Mouse (Mus musculus) hindbrain, embryonic 10.5 days (tissue): ENCODE measurements around the gene Cnst. TPM values are rescaled to one million over a fixed set of nuclear protein-coding genes. Genes with fewer than 3 reads are reported as not detected.
"Not testable (repeated sequence)": the region's sequence is repeated elsewhere in the genome, so short reads cannot be mapped to it uniquely, and the experiment has no call there.

Experiments
- DNase-seq: peaks from one replicate; pipeline ENCODE4 v3.0.0-alpha.2; 2017; ENCODE audit warnings: low spot score
- H3K27ac ChIP-seq: fragments of 300-500 bp; sonication (generic); 2 replicates; pipeline ENCODE4 v1.5.1; 2016; ENCODE audit warnings: mild to moderate bottlenecking, moderate library complexity
- H3K27me3 ChIP-seq: fragments of 300-500 bp; sonication (generic); 2 replicates; pipeline ENCODE4 v1.6.1; 2016; ENCODE audit warnings: mild to moderate bottlenecking; ENCODE audit not compliant: poor library complexity, insufficient read depth, severe bottlenecking
- H3K36me3 ChIP-seq: fragments of 300-500 bp; sonication (generic); 2 replicates; pipeline ENCODE4 v1.6.1; 2016; ENCODE audit warnings: mild to moderate bottlenecking, moderate library complexity
- H3K4me1 ChIP-seq: fragments of 300-500 bp; sonication (generic); replicated peaks from 2 replicates; pipeline ENCODE4 v1.6.1; 2016; ENCODE audit warnings: mild to moderate bottlenecking
- H3K4me3 ChIP-seq: fragments of 300-500 bp; sonication (generic); 2 replicates; pipeline ENCODE4 v1.5.1; 2016; ENCODE audit warnings: mild to moderate bottlenecking, moderate library complexity
- H3K9me3 ChIP-seq: fragments of 300-500 bp; sonication (generic); 2 replicates; pipeline ENCODE4 v1.6.1; 2016; ENCODE audit warnings: mild to moderate bottlenecking, moderate library complexity
- WGBS: fragments of 180-500 bp; shearing (Covaris S2); methylation state at CpG from one replicate; pipeline ENCODE4 v1.1.7; 2016; 5-methylcytosine and 5-hydroxymethylcytosine counted together
- polyA plus RNA-seq: library from polyadenylated mRNA; unstranded; fragments of >200 nt; fragmentation: Nextera tagmentation; extraction: Ambion mirVana; gene quantifications from 2 replicates; pipeline ENCODE4 v1.2.1, GENCODE M21; 2016

Cnst gene
- polyA plus RNA-seq: 21.4 and 21.6 TPM in 2 replicates

GRCm38 (mm10) chr1:179545768-179546550 lies at the start of gene Cnst, which contains the start of gene Tfb2m:
Gene Cnst, plus strand, starts transcription at chr1:179546370.
Gene Tfb2m, minus strand, starts transcription at chr1:179546267.
- Histone ChIP-seq H3K4me3 (peak within 1 kb of the TSS; percentile 85), H3K27ac (peak within 1 kb of the TSS; percentile 94), H3K4me1 (peaks cover 31% of the 10 kb centered on the region)
- WGBS: under 1% methylated on average over 69 of the region's 69 CpGs
- H3K27me3 ChIP-seq, H3K9me3 ChIP-seq, H3K36me3 ChIP-seq: not testable (repeated sequence)
- DNase-seq: peak; percentile 99

DNA sequence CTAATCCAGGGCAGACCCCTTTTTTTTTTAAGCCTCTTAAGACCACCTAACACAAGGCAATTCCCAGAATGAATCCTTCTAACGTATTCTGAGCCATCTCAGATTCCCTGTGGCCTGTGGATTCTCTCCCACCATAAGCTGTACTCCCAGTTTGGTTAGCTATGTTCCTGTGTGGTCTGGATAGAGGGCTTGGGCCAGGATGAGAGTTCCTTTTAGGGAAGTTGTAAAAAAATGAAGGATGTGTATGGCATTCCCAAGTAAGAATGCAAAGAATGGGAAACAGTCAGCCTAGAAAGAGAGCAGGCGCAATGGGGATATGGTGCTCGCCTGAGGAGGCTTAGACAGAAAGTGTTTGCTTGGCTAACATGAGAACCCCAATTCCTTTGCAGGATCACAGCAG lies 46.9 kb upstream of the Cnst start:
- no peak for DNase-seq
- no peak overlapping the region for H3K27ac ChIP-seq
- H3K27me3 ChIP-seq: no peaks in the 10 kb centered on the region
- no peak overlapping the region for H3K4me3 ChIP-seq
- WGBS: 87% methylated on average over 3 of the region's 3 CpGs
- no peaks in the 10 kb centered on the region for H3K9me3 ChIP-seq
- no peaks in the 10 kb centered on the region for H3K4me1 ChIP-seq
- no peaks in the 10 kb centered on the region for H3K36me3 ChIP-seq

DNA sequence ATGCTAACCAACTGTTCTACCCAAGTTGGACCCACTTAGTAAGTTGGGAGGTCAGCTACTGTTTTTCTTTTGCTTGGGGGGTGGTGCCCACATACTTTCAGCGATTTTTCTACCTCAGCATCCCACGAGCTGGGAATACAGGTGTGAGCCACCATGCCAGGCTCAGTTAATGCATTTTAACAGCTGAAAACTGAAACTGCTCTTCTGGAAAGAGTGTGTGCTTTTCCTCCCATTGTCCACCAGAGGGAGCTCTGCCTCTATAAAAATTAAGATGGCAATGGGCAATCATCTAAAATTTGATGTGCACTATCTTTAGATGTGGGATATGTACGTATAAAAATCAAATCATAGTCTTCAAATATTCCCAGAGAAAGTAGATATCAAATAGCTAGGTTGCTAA lies 43.6 kb upstream of the Cnst start:
- H3K27me3 ChIP-seq: no peaks in the 10 kb centered on the region
- DNase-seq: no peak
- no peak overlapping the region for H3K27ac ChIP-seq
- no peak overlapping the region for H3K4me3 ChIP-seq
- H3K9me3 ChIP-seq: no peaks in the 10 kb centered on the region
- H3K4me1 ChIP-seq: no peaks in the 10 kb centered on the region
- whole genome bisulfite sequencing: 26% methylated on average over 3 of the region's 3 CpGs
- H3K36me3 ChIP-seq: no peaks in the 10 kb centered on the region

DNA sequence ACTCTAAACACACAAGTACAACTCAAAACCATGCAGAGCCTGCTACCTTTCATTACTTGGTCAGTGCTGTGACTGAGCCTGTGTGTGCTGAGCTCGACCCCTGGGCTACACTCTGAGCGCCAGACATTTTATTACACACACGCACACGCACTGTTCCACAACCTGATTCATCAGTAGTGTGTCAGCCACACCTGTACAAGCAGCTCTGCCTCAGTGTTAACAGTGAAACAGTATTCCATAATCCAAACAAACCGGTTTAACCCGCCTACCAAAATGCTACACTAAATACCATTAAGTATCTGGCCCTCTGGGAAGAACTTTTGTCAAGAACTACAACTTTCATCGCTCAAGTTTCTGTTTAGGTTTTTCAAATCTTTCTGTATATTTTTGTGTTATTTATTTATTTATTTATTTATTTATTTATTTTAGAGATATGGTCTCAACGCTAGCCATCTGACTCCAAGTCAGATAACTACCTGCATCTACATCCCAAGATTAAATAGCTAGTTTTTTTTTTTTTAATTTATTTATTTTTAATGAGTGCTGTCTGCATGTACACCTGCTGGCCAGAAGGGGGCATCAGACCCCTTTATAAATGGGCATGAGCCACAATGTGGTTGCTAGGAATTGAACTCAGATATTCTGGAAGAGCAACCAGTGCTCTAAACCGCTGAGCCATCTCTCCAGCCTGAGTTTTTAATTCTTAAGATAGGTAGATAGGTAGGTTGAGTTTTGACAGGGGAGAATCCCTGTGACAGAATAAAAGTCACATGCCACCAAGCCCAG lies 39.4 kb upstream of the Cnst start:
- no peaks in the 10 kb centered on the region for H3K36me3 ChIP-seq
- no peak overlapping the region for H3K27ac ChIP-seq
- DNase-seq: no peak
- H3K4me3 ChIP-seq: no peak overlapping the region
- H3K9me3 ChIP-seq: no peaks in the 10 kb centered on the region
- whole genome bisulfite sequencing: 69% methylated on average over 9 of the region's 9 CpGs
- H3K27me3 ChIP-seq: no peaks in the 10 kb centered on the region
- H3K4me1 ChIP-seq: no peaks in the 10 kb centered on the region

DNA sequence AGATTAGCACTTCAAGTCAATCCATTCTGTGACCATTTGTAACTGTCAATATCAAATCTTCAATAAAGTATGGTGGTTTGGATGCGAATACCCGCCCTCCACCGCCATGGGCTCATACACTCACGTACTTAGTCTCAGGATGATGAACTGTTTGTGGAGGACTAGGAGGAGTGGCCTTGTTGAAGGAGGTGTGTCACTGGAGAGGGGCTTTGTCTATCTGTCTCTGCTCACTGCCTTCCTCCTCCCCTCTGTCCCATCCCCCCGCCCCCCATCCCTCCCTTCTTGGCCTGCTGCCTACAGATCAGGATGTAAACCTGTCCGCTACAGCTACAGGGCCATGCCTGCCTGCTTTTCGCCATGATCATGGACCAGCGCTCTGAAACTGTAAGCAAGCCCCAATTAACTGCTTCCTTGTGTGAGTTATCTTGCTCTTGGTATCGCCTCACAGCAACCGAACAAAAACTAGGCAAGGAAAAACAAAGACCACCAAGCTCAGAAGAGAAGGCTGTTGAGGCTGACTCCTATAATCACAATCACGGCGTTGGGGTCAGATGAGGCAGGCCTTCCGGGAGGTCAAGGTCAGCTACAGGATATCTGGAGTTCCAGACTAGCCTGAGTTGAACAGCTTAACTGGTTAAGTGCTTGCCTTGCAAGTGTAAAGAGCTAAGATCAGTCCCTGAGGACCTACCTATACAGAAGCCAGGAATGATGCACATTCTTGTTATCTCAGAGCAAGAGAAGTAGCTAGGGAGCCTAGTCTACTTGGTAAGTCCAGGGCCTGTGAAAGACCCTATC lies 35.4 kb upstream of the Cnst start:
- Histone ChIP-seq H3K9me3 (no peaks in the 10 kb centered on the region), H3K36me3 (no peaks in the 10 kb centered on the region), H3K27me3 (no peaks in the 10 kb centered on the region), H3K4me3 (no peak overlapping the region), H3K4me1 (0 out of 2 replicates have a peak, but pooled peaks cover 4% of the 10 kb centered on the region), H3K27ac (no peak overlapping the region)
- DNase-seq: no peak
- WGBS: 84% methylated on average over 13 of the region's 13 CpGs

- Histone ChIP-seq H3K4me3 (no peak overlapping the region), H3K27ac (no peak overlapping the region), H3K4me1 (peaks cover 11% of the 10 kb centered on the region), H3K27me3 (no peaks in the 10 kb centered on the region), H3K36me3 (no peaks in the 10 kb centered on the region), H3K9me3 (no peaks in the 10 kb centered on the region)
- WGBS: 86% methylated on average over 7 of the region's 7 CpGs
- no peak for DNase-seq
Observed at GRCm38 (mm10) chr1:179511895-179512294, 34.3 kb upstream of the Cnst start.

DNA sequence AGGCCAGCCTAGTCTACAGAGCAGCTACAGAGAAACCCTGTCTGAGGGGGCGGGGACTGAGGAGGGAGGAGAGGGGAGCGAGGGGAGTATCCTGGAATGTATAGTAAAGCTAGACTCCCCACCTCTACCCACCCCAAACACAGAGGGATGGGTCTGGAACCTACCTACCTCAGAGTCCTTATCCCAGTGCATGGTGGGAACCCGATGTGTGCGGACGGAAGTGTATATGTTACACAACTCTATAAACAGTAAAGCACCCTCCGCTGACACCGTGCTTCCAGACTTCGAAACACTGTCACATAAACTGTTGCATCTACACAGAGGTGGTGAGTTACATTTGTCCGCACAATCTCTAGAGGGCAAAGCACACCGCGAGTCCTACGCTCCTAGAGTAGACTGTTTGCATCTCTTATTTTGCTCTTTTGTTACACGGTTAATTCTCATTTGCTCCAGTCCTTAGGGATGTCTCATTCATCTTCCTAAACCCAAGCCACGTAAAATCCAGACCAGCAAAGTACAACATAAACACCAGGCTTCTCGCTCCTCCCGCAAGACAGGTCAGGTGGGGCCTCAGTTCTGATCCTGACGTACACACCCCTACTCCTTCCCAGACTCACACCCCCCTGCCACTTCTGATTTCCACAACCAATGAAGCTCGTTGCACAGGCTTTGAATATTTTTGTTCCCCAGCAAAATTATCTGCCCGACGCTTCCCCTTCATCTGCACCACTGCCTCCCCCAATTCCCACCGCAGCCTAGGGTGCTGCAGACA lies 29.0 kb upstream of the Cnst start:
- Histone ChIP-seq H3K4me1 (peaks cover 18% of the 10 kb centered on the region), H3K27me3 (no peaks in the 10 kb centered on the region), H3K4me3 (peak overlapping the region; percentile 86), H3K36me3 (no peaks in the 10 kb centered on the region), H3K9me3 (no peaks in the 10 kb centered on the region), H3K27ac (peak overlapping the region; percentile 83)
- DNase-seq: peak; percentile 21
- under 1% methylated on average over 21 of the region's 21 CpGs for WGBS

DNA sequence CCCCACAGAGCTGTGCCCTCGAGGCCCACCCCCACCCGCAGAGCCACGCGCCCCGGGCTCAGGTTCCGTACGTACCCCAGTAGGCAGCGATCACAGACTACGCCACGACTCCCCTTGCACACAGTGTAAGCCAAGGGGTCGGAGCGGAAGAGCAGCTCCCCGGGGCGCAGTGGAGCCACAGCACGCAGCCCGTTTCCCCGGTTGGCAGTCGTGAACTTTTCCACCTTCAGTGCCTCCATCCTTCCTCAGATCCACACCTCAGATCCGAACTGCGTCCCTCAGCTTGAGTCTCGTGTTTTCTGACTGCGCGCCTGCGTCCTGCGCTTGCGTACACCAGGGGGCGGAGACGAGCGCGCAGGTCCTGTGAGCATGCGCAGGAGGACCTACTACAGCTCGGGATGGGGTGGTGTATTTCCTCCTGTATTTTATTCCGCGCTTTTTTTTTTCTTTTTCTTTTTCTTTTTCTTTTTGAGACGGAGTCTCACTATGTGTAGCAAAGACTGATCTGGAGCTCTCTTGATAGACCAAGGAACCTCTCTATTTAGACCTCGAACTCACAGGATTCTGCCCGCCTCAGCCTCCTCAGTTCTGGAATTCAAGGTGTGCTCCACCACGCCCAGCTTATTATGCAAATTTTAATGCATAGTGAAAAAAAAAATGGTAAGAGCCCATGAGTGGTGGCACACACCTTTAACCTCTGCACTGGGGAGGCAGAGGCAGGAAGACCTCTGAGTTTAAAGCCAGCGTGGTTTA lies 28.3 kb upstream of the Cnst start, which contains the start of gene Smyd3:
TSS of gene Smyd3 (minus strand) at position 329 of the 753 bp plus-strand sequence.
- Histone ChIP-seq H3K27me3 (no peaks in the 10 kb centered on the region), H3K36me3 (no peaks in the 10 kb centered on the region), H3K4me3 (peak within 1 kb of the TSS; percentile 86), H3K27ac (peak within 1 kb of the TSS; percentile 83), H3K9me3 (no peaks in the 10 kb centered on the region), H3K4me1 (peaks cover 18% of the 10 kb centered on the region)
- 7% methylated on average over 39 of the region's 39 CpGs for WGBS
- peak; percentile 82 for DNase-seq

GRCm38 (mm10) chr1:179519901-179520300 lies 26.3 kb upstream of the Cnst start:
- Histone ChIP-seq H3K4me3 (no peak overlapping the region), H3K36me3 (no peaks in the 10 kb centered on the region), H3K9me3 (no peaks in the 10 kb centered on the region), H3K27me3 (no peaks in the 10 kb centered on the region), H3K27ac (no peak overlapping the region), H3K4me1 (peaks cover 14% of the 10 kb centered on the region)
- DNase-seq: no peak
- 85% methylated on average over 3 of the region's 3 CpGs for whole genome bisulfite sequencing

GRCm38 (mm10) chr1:179539054-179539453 lies 7.1 kb upstream of the Cnst start:
- 96% methylated on average over 3 of the region's 3 CpGs for WGBS

GRCm38 (mm10) chr1:179539887-179540286 lies 6.3 kb upstream of the Cnst start:
- H3K9me3 ChIP-seq: no peaks in the 10 kb centered on the region
- peaks cover 8% of the 10 kb centered on the region for H3K4me1 ChIP-seq
- no peak for DNase-seq
- H3K27ac ChIP-seq: no peak overlapping the region
- H3K36me3 ChIP-seq: peaks cover 34% of the 10 kb centered on the region
- 94% methylated on average over 3 of the region's 3 CpGs for WGBS
- no peaks in the 10 kb centered on the region for H3K27me3 ChIP-seq
- no peak overlapping the region for H3K4me3 ChIP-seq

More at GRCm38 (mm10) chr1:179539054-179539453, 7.1 kb upstream of the Cnst start:
- H3K4me1 ChIP-seq: 0 out of 2 replicates have a peak, but pooled peaks cover under 1% of the 10 kb centered on the region
- H3K9me3 ChIP-seq: no peaks in the 10 kb centered on the region
- no peak for DNase-seq
- H3K4me3 ChIP-seq: no peak overlapping the region
- no peak overlapping the region for H3K27ac ChIP-seq
- peaks cover 36% of the 10 kb centered on the region for H3K36me3 ChIP-seq
- H3K27me3 ChIP-seq: no peaks in the 10 kb centered on the region
